Mouse (Mus musculus) liver, embryonic 13.5 days (tissue): ENCODE measurements around the gene Ropn1l. TPM values are rescaled to one million over a fixed set of nuclear protein-coding genes. Genes with fewer than 3 reads are reported as not detected.

Source experiments
- ATAC-seq: fragments of 200-750 bp; cut with Nextera tagmentation; 2 replicates; pipeline ENCODE4 v1.8.0; 2017; ENCODE audit warnings: low read depth, mild to moderate bottlenecking, moderate number of reproducible peaks, moderate library complexity
- DNase-seq: peaks from one replicate; pipeline ENCODE4 v3.0.0; 2022
- H3K27ac ChIP-seq: fragments of 300-500 bp; sonication (generic); 2 replicates; pipeline ENCODE4 v1.5.1; 2015; ENCODE audit warnings: moderate library complexity, mild to moderate bottlenecking, inconsistent platforms
- H3K27me3 ChIP-seq: fragments of 300-500 bp; sonication (generic); 2 replicates; pipeline ENCODE4 v1.6.1; 2015; ENCODE audit warnings: mild to moderate bottlenecking, inconsistent platforms
- H3K36me3 ChIP-seq: fragments of 300-500 bp; sonication (generic); 2 replicates; pipeline ENCODE4 v1.6.1; 2015; ENCODE audit warnings: mild to moderate bottlenecking, inconsistent platforms
- H3K4me1 ChIP-seq: fragments of 300-500 bp; sonication (generic); replicated peaks from 2 replicates; pipeline ENCODE4 v1.6.1; 2015; ENCODE audit warnings: inconsistent platforms
- H3K4me2 ChIP-seq: fragments of 300-500 bp; sonication (generic); 2 replicates; pipeline ENCODE4 v1.6.1; 2015; ENCODE audit warnings: inconsistent platforms, mild to moderate bottlenecking, moderate library complexity
- H3K4me3 ChIP-seq: fragments of 300-500 bp; sonication (generic); replicated peaks from 2 replicates; pipeline ENCODE4 v1.5.1; 2015; ENCODE audit warnings: mild to moderate bottlenecking, inconsistent platforms
- H3K9ac ChIP-seq: fragments of 300-500 bp; sonication (generic); 2 replicates; pipeline ENCODE4 v1.6.1; 2015; ENCODE audit warnings: mild to moderate bottlenecking, inconsistent platforms
- H3K9me3 ChIP-seq: fragments of 300-500 bp; sonication (generic); replicated peaks from 2 replicates; pipeline ENCODE4 v1.6.1; 2016; ENCODE audit warnings: inconsistent platforms
- WGBS: fragments of 180-500 bp; shearing (Covaris S2); methylation state at CpG from one replicate; pipeline ENCODE4 v1.1.7; 2015; ENCODE audit not compliant: insufficient replicate concordance; 5-methylcytosine and 5-hydroxymethylcytosine counted together
- polyA plus RNA-seq: library from polyadenylated mRNA; unstranded; fragments of >200 nt; fragmentation: Nextera tagmentation; extraction: Ambion mirVana; gene quantifications from 2 replicates; pipeline ENCODE4 v1.2.1, GENCODE M21; 2015

Gene Ropn1l
- polyA plus RNA-seq: 2.1 and 2.3 TPM in 2 replicates

DNA sequence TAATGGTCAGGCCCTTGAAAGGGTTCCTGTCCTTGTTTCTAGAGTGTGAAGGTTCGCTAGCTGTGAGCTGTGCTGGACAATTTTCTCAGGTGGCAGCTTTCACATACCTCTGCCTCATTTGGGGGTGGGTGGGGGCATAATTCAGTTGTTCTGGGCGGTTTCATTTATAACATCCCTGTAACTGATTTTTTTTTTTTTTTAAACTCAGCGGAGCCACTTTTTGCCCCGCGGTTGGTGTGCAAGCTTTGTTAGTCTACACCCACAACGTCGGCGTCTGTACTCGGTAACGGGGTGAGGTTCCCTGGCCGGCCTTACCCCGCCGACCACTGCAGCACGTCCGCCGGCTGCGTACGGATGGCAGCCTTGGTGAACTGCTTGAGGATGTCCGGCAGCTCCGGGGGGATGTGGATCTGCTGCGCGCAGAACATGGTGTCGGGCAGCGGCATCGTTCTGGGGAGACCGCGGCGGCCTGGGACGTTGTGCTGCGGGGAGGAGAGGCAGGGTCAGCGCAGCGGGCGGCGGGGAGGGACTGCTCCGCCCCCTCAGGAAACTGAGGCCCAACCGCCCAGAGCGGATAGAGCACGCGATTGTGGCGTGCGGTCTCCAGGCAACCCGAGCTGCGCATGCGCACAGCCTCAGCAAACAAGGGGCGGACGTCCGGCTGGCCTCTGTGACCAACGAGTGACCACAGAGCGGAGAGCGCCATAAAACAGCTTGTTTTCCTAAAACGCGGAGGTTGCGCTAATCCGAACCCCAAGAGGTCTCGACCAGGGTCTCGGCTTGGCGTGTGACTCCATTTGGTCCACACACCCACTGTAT is at the start of gene Ropn1l:
Gene Ropn1l, minus strand, starts transcription at position 640 of the 819 bp plus-strand sequence.
- peak within 1 kb of the TSS; percentile 75 for H3K9ac ChIP-seq
- no peaks in the 10 kb centered on the region for H3K27me3 ChIP-seq
- DNase-seq (peak; percentile 75), ATAC-seq (peak; percentile 92)
- under 1% methylated on average over 57 of the region's 57 CpGs for WGBS
- peak within 1 kb of the TSS; percentile 75 for H3K27ac ChIP-seq
- H3K36me3 ChIP-seq: peaks cover 9% of the 10 kb centered on the region
- peak within 1 kb of the TSS; percentile 73 for H3K4me3 ChIP-seq
- H3K4me2 ChIP-seq: peak within 1 kb of the TSS; percentile 96
- peaks cover 51% of the 10 kb centered on the region for H3K4me1 ChIP-seq
- H3K9me3 ChIP-seq: no peaks in the 10 kb centered on the region

DNA sequence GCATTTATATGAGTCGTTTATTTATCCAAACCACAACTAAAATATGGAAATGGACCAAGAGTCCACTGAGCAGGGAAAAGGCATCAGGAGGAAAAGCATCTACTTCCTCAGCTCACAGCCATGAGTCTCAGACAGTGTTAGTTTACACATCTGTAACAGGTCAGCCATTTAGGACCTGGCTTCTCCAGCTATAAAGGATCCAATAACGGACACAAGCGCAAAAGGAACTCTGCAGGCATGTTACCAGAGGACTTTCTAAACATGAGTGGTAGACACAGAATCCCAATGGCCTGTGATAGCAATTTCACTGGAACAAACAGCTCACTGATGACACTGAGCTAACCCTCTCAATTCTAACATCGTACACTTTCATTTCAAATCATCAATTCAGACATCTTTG is 49.5 kb upstream of the Ropn1l start:
- no peak overlapping the region for H3K9ac ChIP-seq
- ATAC-seq: no peak
- H3K4me1 ChIP-seq: peaks cover 20% of the 10 kb centered on the region
- no peaks in the 10 kb centered on the region for H3K27me3 ChIP-seq
- H3K9me3 ChIP-seq: no peaks in the 10 kb centered on the region
- no peak for DNase-seq
- WGBS: 84% methylated on average over 4 of the region's 4 CpGs
- peak overlapping the region; percentile 75 for H3K27ac ChIP-seq
- peaks cover 35% of the 10 kb centered on the region for H3K36me3 ChIP-seq
- no peak overlapping the region for H3K4me2 ChIP-seq
- no peak overlapping the region for H3K4me3 ChIP-seq

DNA sequence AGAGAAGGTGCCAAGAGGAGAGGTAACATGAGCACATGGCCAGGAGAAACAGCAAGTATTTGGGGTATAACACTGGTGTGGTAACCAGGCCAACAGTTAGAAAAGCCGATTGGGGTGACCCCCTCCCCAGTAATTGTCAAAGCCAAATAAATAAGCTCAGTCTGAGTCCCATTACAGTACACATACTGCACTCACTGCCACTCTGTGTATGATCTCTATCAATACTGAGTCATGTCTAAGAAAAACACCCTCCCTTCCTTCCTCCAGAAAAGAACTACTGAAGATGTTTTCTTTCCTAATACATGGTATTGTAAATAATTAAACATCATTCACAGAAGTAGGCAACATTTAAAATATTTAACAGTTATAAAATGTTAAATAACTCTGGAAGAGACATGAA is 48.8 kb upstream of the Ropn1l start:
- no peaks in the 10 kb centered on the region for H3K9me3 ChIP-seq
- H3K27ac ChIP-seq: no peak overlapping the region
- DNase-seq (no peak), ATAC-seq (peak; percentile 55)
- no peak overlapping the region for H3K4me2 ChIP-seq
- peaks cover 42% of the 10 kb centered on the region for H3K36me3 ChIP-seq
- no peak overlapping the region for H3K4me3 ChIP-seq
- H3K27me3 ChIP-seq: no peaks in the 10 kb centered on the region
- H3K4me1 ChIP-seq: peaks cover 20% of the 10 kb centered on the region
- no peak overlapping the region for H3K9ac ChIP-seq
- WGBS: 56% methylated on average over 1 of the region's 1 CpGs

DNA sequence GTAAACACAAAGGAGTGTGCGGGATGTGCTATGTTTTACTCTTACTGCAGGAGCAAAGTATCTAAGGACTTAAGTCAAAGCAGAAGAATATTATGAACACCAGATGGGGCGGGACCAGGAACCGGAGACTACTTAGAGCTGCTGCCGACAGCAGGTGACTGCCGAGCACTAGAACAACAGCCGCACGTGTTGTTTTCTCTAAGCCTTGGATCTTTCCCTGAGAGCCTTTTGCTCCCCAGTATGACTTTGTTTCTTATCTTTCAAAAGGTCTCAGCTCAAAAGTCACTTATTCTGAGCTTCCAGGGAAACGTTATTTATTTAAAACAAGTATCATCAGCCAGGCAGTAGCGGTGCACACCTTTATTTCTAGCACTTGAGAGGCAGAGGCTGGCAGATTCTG is 41.3 kb upstream of the Ropn1l start:
- H3K4me1 ChIP-seq: no peaks in the 10 kb centered on the region
- H3K4me2 ChIP-seq: no peak overlapping the region
- no peak overlapping the region for H3K4me3 ChIP-seq
- DNase-seq (no peak), ATAC-seq (no peak)
- no peaks in the 10 kb centered on the region for H3K9me3 ChIP-seq
- 87% methylated on average over 9 of the region's 9 CpGs for whole genome bisulfite sequencing
- no peaks in the 10 kb centered on the region for H3K27me3 ChIP-seq
- no peak overlapping the region for H3K27ac ChIP-seq
- peaks cover 70% of the 10 kb centered on the region for H3K36me3 ChIP-seq
- H3K9ac ChIP-seq: no peak overlapping the region

DNA sequence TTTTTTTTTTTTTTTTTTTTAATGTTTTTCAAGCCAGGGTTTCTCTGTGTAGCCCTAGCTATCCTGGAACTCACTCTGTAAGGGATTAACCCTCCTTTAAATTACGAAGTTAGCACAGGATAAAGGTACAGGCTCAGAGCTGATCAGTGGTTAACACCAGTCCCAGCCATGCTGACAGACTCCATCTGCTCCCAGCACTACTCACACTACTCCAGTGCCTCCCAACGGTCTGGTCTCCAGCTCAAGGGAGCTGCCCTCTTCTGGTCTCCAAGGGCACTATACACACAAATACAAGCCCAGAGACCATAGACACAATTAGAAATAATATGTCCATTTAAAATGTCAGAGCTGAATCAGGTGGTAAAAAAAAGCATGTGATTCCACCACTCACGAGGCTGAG is 40.8 kb upstream of the Ropn1l start:
- H3K4me3 ChIP-seq: no peak overlapping the region
- no peaks in the 10 kb centered on the region for H3K9me3 ChIP-seq
- no peaks in the 10 kb centered on the region for H3K4me1 ChIP-seq
- no peak for DNase-seq
- no peak overlapping the region for H3K27ac ChIP-seq
- peaks cover 72% of the 10 kb centered on the region for H3K36me3 ChIP-seq
- no peak overlapping the region for H3K4me2 ChIP-seq
- no peak for ATAC-seq
- no peak overlapping the region for H3K9ac ChIP-seq
- 82% methylated on average over 3 of the region's 3 CpGs for WGBS
- H3K27me3 ChIP-seq: no peaks in the 10 kb centered on the region

DNA sequence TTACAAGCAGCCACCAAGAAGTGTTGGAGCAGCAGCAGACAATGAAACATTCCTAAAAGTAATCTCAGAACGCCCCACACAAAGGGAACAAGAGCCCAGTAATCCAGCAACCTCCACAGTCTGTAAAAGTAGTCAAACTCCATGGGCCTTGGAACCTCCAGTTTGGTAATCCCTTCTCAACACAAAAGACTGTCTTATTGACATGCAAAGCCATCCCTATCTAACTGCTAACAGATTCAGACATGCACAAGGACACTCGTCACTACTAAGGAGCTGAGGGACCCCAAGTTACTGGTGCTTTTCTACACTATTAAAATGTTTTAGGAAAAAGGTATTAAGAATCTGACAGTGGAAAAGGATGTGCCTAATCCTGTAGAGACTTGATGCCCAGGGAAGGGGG is 33.9 kb upstream of the Ropn1l start:
- WGBS: 86% methylated on average over 2 of the region's 2 CpGs
- no peaks in the 10 kb centered on the region for H3K27me3 ChIP-seq
- H3K9me3 ChIP-seq: no peaks in the 10 kb centered on the region
- H3K4me1 ChIP-seq: no peaks in the 10 kb centered on the region
- no peak overlapping the region for H3K9ac ChIP-seq
- H3K4me2 ChIP-seq: no peak overlapping the region
- no peak overlapping the region for H3K4me3 ChIP-seq
- DNase-seq: no peak
- no peak for ATAC-seq
- H3K36me3 ChIP-seq: peaks cover 60% of the 10 kb centered on the region
- no peak overlapping the region for H3K27ac ChIP-seq

DNA sequence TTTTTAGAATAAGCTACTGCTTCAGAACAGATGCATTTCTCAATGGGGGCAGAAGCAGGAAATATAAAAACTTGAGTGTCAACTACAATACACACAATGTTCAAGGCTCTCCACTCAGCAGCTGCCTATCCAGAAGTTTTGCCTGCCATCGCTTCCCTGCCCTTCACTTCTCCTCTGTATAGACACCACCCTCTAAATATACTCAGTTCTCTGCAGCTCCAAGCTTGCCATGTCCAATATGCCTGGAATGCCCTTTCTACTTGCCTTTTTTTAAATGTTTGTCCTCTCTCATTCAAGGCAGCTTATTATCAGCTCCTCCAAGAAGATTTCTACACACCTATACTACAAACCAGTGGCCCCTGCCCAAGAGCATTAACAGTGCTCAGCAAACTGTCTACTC is 23.1 kb upstream of the Ropn1l start:
- DNase-seq (no peak), ATAC-seq (no peak)
- no peak overlapping the region for H3K4me3 ChIP-seq
- peaks cover 70% of the 10 kb centered on the region for H3K36me3 ChIP-seq
- H3K27ac ChIP-seq: no peak overlapping the region
- no peak overlapping the region for H3K4me2 ChIP-seq
- H3K27me3 ChIP-seq: no peaks in the 10 kb centered on the region
- H3K9me3 ChIP-seq: no peaks in the 10 kb centered on the region
- no peaks in the 10 kb centered on the region for H3K4me1 ChIP-seq
- WGBS: 82% methylated on average over 1 of the region's 1 CpGs
- H3K9ac ChIP-seq: no peak overlapping the region

DNA sequence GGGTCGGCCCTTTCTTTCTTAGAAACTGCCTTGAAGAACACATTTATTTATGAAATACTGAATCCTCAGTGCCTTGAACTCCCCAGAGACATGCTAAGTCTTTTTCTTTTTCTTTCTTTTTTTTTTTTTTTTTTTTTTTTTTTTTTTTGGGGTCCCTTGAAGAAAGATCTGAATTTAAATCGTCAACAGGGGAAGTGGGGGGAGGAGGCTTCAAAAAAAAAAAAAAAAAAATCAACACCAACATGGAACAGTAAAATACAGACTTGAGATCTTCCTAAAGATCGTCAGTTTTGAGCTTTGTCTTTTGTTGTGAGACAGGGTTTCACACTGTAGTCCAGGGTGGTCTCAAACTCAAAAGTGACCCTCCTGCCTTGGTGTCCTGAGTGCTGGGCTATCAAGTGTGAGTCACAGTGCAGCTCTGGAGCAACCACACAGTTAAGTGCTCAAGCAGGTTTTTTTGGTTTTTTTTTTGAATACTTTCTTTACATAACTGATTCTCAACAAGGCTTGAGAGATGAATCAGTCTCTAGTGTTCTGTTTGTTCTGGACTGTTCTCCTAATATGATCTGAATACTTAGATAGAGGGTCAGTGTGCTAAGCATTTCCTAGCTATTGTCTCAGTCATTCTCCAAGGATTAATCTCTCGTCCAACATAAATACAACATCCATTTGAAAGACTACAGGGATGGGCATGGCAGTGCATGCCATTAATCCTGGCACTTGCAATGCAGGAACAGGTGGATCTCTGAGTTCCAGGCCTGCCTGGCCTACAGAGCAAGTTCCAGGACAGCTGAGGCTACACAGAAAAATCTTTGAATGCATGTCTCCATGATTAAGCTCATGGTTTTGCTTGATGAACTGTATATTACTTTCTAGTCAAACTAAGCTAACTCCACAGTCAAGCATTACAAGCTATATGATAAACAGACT is 19.4 kb upstream of the Ropn1l start:
- no peak overlapping the region for H3K27ac ChIP-seq
- H3K4me2 ChIP-seq: no peak overlapping the region
- no peak overlapping the region for H3K9ac ChIP-seq
- no peak for DNase-seq
- H3K4me3 ChIP-seq: no peak overlapping the region
- peaks cover 58% of the 10 kb centered on the region for H3K36me3 ChIP-seq
- no peaks in the 10 kb centered on the region for H3K4me1 ChIP-seq
- no peak for ATAC-seq
- no peaks in the 10 kb centered on the region for H3K27me3 ChIP-seq
- 66% methylated on average over 4 of the region's 4 CpGs for WGBS
- no peaks in the 10 kb centered on the region for H3K9me3 ChIP-seq

DNA sequence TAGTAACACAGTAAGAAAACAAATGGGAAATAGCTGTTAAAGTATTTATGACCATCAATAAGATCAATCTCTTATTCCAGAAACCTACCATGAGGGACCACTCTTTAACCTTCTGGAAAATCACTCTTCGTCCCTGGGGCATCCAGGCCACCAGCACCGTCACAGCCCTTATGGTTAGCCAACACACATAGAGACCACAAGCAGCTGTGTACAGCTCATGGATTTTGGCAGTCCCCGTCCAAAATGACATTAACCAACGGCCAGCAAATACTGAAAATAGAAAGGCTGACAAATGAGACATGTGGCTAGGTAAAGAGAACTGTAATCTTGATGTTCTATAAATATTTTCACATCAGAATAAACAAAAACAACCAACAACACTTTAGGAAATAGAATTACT is 18.0 kb upstream of the Ropn1l start:
- Histone ChIP-seq H3K9ac (no peak overlapping the region), H3K4me2 (no peak overlapping the region), H3K4me1 (no peaks in the 10 kb centered on the region), H3K27me3 (no peaks in the 10 kb centered on the region), H3K36me3 (peaks cover 59% of the 10 kb centered on the region), H3K4me3 (no peak overlapping the region), H3K27ac (no peak overlapping the region), H3K9me3 (no peaks in the 10 kb centered on the region)
- no peak for DNase-seq
- ATAC-seq: no peak
- WGBS: 87% methylated on average over 4 of the region's 4 CpGs

DNA sequence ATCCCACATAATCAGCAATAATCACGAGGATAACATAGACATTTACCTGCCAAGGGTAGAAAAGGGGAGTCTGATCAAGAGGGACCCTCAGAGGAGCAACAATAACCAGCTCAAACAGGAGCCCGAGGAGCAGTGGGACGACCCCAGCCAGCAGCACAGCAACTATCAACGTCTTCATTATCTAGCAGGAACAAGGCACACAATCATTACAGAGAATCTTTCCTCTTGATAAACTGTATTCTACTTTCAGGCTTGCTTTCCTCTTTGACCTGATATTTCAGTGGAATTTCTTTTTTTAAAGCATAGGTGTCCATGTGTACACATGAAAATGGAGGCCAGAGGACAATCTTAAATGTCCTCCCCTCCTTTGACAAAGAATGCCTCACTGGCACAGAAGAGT is 16.0 kb upstream of the Ropn1l start:
- ATAC-seq: no peak
- H3K4me1 ChIP-seq: no peaks in the 10 kb centered on the region
- peaks cover 68% of the 10 kb centered on the region for H3K36me3 ChIP-seq
- 45% methylated on average over 4 of the region's 4 CpGs for WGBS
- no peaks in the 10 kb centered on the region for H3K27me3 ChIP-seq
- H3K4me3 ChIP-seq: no peak overlapping the region
- no peak overlapping the region for H3K27ac ChIP-seq
- no peak overlapping the region for H3K9ac ChIP-seq
- no peak for DNase-seq
- H3K9me3 ChIP-seq: no peaks in the 10 kb centered on the region
- no peak overlapping the region for H3K4me2 ChIP-seq

DNA sequence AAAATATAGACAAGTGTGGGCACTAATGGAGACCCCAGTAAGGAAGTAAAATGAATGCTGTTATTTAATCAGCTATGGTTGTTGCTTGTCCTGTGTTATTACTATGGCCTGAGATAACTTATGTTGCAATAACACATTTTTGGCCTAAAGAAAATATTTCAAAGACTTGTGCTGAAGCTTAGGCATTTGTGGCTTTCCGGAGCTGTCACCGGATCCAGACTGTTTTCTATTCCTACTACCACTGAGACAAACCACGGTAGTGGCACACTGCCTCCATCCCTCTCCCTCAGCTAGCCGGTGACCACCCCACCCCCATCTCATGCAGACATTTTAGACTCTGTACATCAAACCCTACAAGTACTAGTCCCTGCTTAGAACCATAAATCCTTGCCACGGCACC is 15.3 kb upstream of the Ropn1l start:
- no peak for ATAC-seq
- Histone ChIP-seq H3K27ac (no peak overlapping the region), H3K4me1 (no peaks in the 10 kb centered on the region), H3K36me3 (peaks cover 71% of the 10 kb centered on the region), H3K4me2 (no peak overlapping the region), H3K27me3 (no peaks in the 10 kb centered on the region), H3K9ac (no peak overlapping the region), H3K9me3 (no peaks in the 10 kb centered on the region), H3K4me3 (no peak overlapping the region)
- 84% methylated on average over 5 of the region's 5 CpGs for WGBS
- DNase-seq: no peak
